Mouse (Mus musculus) ES-Bruce4 (cell line): ENCODE data around the gene Lrrc8c.

ENCODE experiments used
- CTCF ChIP-seq: IDR thresholded peaks from one replicate; pipeline ENCODE4 v1.8.1; 2011; ENCODE audit warnings: low read depth, low read length
- POLR2A ChIP-seq: IDR thresholded peaks from one replicate; pipeline ENCODE4 v1.8.1; 2011; ENCODE audit warnings: low read length; ENCODE audit not compliant: insufficient read depth

GRCm38 (mm10) chr5:105642517-105642916 lies 123.3 kb downstream of the Lrrc8c start:
- no peak for TF ChIP-seq CTCF
- no peak for TF ChIP-seq POLR2A
